Mouse (Mus musculus) heart, embryonic 15.5 days (tissue): ENCODE results near the gene Ankub1. TPM values are rescaled to one million over a fixed set of nuclear protein-coding genes. Genes with fewer than 3 reads are reported as not detected.

ENCODE experiments used
- ATAC-seq: fragments of 200-750 bp; cut with Nextera tagmentation; replicated peaks from 2 replicates; pipeline ENCODE4 v1.8.0; 2017; ENCODE audit warnings: low read depth, moderate TSS enrichment; ENCODE audit not compliant: insufficient number of reproducible peaks, insufficient read depth, low FRiP score
- H3K27ac ChIP-seq: fragments of 300-500 bp; sonication (generic); 2 replicates; pipeline ENCODE4 v1.5.1; 2015; ENCODE audit warnings: mild to moderate bottlenecking, inconsistent platforms
- H3K27me3 ChIP-seq: fragments of 300-500 bp; sonication (generic); 2 replicates; pipeline ENCODE4 v1.6.1; 2015; ENCODE audit warnings: inconsistent platforms
- H3K36me3 ChIP-seq: fragments of 300-500 bp; sonication (generic); 2 replicates; pipeline ENCODE4 v1.6.1; 2015; ENCODE audit warnings: mild to moderate bottlenecking, inconsistent platforms
- H3K4me1 ChIP-seq: fragments of 300-500 bp; sonication (generic); replicated peaks from 2 replicates; pipeline ENCODE4 v1.6.1; 2015; ENCODE audit warnings: inconsistent platforms
- H3K4me2 ChIP-seq: fragments of 300-500 bp; sonication (generic); 2 replicates; pipeline ENCODE4 v1.6.1; 2015; ENCODE audit warnings: inconsistent platforms, mild to moderate bottlenecking, moderate library complexity
- H3K4me3 ChIP-seq: fragments of 300-500 bp; sonication (generic); 2 replicates; pipeline ENCODE4 v1.5.1; 2015; ENCODE audit warnings: mild to moderate bottlenecking, inconsistent platforms
- H3K9ac ChIP-seq: fragments of 300-500 bp; sonication (generic); 2 replicates; pipeline ENCODE4 v1.6.1; 2015; ENCODE audit warnings: mild to moderate bottlenecking, inconsistent platforms
- H3K9me3 ChIP-seq: fragments of 300-500 bp; sonication (generic); replicated peaks from 2 replicates; pipeline ENCODE4 v1.6.1; 2016; ENCODE audit warnings: inconsistent platforms
- WGBS: fragments of 180-500 bp; shearing (Covaris S2); methylation state at CpG from one replicate; pipeline ENCODE4 v1.1.7; 2015; ENCODE audit warnings: mixed read lengths; 5-methylcytosine and 5-hydroxymethylcytosine counted together
- polyA plus RNA-seq: library from polyadenylated mRNA; unstranded; fragments of >200 nt; fragmentation: Nextera tagmentation; extraction: Ambion mirVana; gene quantifications from 2 replicates; pipeline ENCODE4 v1.2.1, GENCODE M21; 2015

Gene Ankub1
- not detected in 2 replicates for polyA plus RNA-seq

- WGBS, result 51% methylated on average over 2 of the region's 2 CpGs
- no peaks in the 10 kb centered on the region for H3K36me3 ChIP-seq
- H3K27me3 ChIP-seq, result no peaks in the 10 kb centered on the region
- H3K9ac ChIP-seq, result no peak within 1 kb of the TSS
- no peak within 1 kb of the TSS for H3K4me2 ChIP-seq
- H3K27ac ChIP-seq, result no peak within 1 kb of the TSS
- no peak within 1 kb of the TSS for H3K4me3 ChIP-seq
- no peaks in the 10 kb centered on the region for H3K9me3 ChIP-seq
- no peaks in the 10 kb centered on the region for H3K4me1 ChIP-seq
- ATAC-seq, result no peak
These were observed at the start of gene Ankub1 for GRCm38 (mm10) chr3:57692719-57693118. Gene Ankub1, minus strand, starts transcription at chr3:57692799.

GRCm38 (mm10) chr3:57739830-57740229 lies 47.2 kb upstream of the Ankub1 start:
- Histone ChIP-seq H3K4me1 (peaks cover 7% of the 10 kb centered on the region), H3K36me3 (no peaks in the 10 kb centered on the region), H3K4me2 (no peak overlapping the region), H3K9me3 (no peaks in the 10 kb centered on the region), H3K27ac (no peak overlapping the region), H3K4me3 (no peak overlapping the region), H3K27me3 (no peaks in the 10 kb centered on the region), H3K9ac (no peak overlapping the region)
- WGBS, result 92% methylated on average over 1 of the region's 1 CpGs
- no peak for ATAC-seq

GRCm38 (mm10) chr3:57736419-57737095 lies 44.0 kb upstream of the Ankub1 start:
- Histone ChIP-seq H3K9me3 (no peaks in the 10 kb centered on the region), H3K27ac (peak overlapping the region; percentile 96), H3K4me2 (peak overlapping the region; percentile 84), H3K4me3 (peak overlapping the region; percentile 79), H3K4me1 (peaks cover 7% of the 10 kb centered on the region), H3K9ac (peak overlapping the region; percentile 75), H3K27me3 (no peaks in the 10 kb centered on the region), H3K36me3 (no peaks in the 10 kb centered on the region)
- under 1% methylated on average over 13 of the region's 13 CpGs for WGBS
- no peak for ATAC-seq

GRCm38 (mm10) chr3:57735511-57736370 lies 43.1 kb upstream of the Ankub1 start, which contains the start of gene Rnf13:
Gene Rnf13, plus strand, starts transcription at chr3:57736062.
- Histone ChIP-seq H3K9ac (peak within 1 kb of the TSS; percentile 75), H3K27me3 (no peaks in the 10 kb centered on the region), H3K4me3 (peak within 1 kb of the TSS; percentile 79), H3K36me3 (no peaks in the 10 kb centered on the region), H3K9me3 (no peaks in the 10 kb centered on the region), H3K4me2 (peak within 1 kb of the TSS; percentile 84), H3K4me1 (peaks cover 7% of the 10 kb centered on the region), H3K27ac (peak within 1 kb of the TSS; percentile 96)
- under 1% methylated on average over 59 of the region's 59 CpGs for WGBS
- ATAC-seq, result peak; percentile 97

GRCm38 (mm10) chr3:57732206-57732915 lies 39.8 kb upstream of the Ankub1 start:
- H3K36me3 ChIP-seq, result no peaks in the 10 kb centered on the region
- H3K27ac ChIP-seq, result no peak overlapping the region
- 80% methylated on average over 5 of the region's 5 CpGs for WGBS
- H3K4me3 ChIP-seq, result no peak overlapping the region
- H3K9ac ChIP-seq, result no peak overlapping the region
- H3K27me3 ChIP-seq, result no peaks in the 10 kb centered on the region
- H3K4me2 ChIP-seq, result no peak overlapping the region
- peaks cover 3% of the 10 kb centered on the region for H3K4me1 ChIP-seq
- no peaks in the 10 kb centered on the region for H3K9me3 ChIP-seq
- no peak for ATAC-seq

- Histone ChIP-seq H3K27me3 (no peaks in the 10 kb centered on the region), H3K27ac (no peak overlapping the region), H3K9ac (no peak overlapping the region), H3K9me3 (no peaks in the 10 kb centered on the region), H3K4me2 (no peak overlapping the region), H3K4me3 (no peak overlapping the region), H3K36me3 (no peaks in the 10 kb centered on the region), H3K4me1 (no peaks in the 10 kb centered on the region)
- WGBS, result 88% methylated on average over 6 of the region's 6 CpGs
- no peak for ATAC-seq
These were observed 21.6 kb upstream of the Ankub1 start for GRCm38 (mm10) chr3:57714151-57714550.

- no peak for ATAC-seq
- WGBS, result 89% methylated on average over 9 of the region's 9 CpGs
- Histone ChIP-seq H3K9me3 (no peaks in the 10 kb centered on the region), H3K4me1 (no peaks in the 10 kb centered on the region), H3K9ac (no peak overlapping the region), H3K27ac (no peak overlapping the region), H3K36me3 (no peaks in the 10 kb centered on the region), H3K4me3 (no peak overlapping the region), H3K27me3 (no peaks in the 10 kb centered on the region), H3K4me2 (no peak overlapping the region)
These were observed 4.2 kb upstream of the Ankub1 start for GRCm38 (mm10) chr3:57696779-57697178.

GRCm38 (mm10) chr3:57696249-57696648 lies 3.6 kb upstream of the Ankub1 start:
- H3K4me3 ChIP-seq, result no peak overlapping the region
- no peak for ATAC-seq
- no peak overlapping the region for H3K4me2 ChIP-seq
- H3K9ac ChIP-seq, result no peak overlapping the region
- 84% methylated on average over 4 of the region's 4 CpGs for WGBS
- no peaks in the 10 kb centered on the region for H3K27me3 ChIP-seq
- no peaks in the 10 kb centered on the region for H3K9me3 ChIP-seq
- H3K4me1 ChIP-seq, result no peaks in the 10 kb centered on the region
- H3K36me3 ChIP-seq, result no peaks in the 10 kb centered on the region
- H3K27ac ChIP-seq, result no peak overlapping the region

- H3K27ac ChIP-seq, result no peak overlapping the region
- ATAC-seq, result no peak
- H3K27me3 ChIP-seq, result no peaks in the 10 kb centered on the region
- H3K4me2 ChIP-seq, result no peak overlapping the region
- H3K36me3 ChIP-seq, result no peaks in the 10 kb centered on the region
- 74% methylated on average over 4 of the region's 4 CpGs for WGBS
- no peaks in the 10 kb centered on the region for H3K9me3 ChIP-seq
- H3K4me3 ChIP-seq, result no peak overlapping the region
- H3K4me1 ChIP-seq, result no peaks in the 10 kb centered on the region
- no peak overlapping the region for H3K9ac ChIP-seq
These were observed 827 bp downstream of the Ankub1 start for GRCm38 (mm10) chr3:57691772-57692171.

- Histone ChIP-seq H3K36me3 (no peaks in the 10 kb centered on the region), H3K27me3 (no peaks in the 10 kb centered on the region), H3K4me1 (no peaks in the 10 kb centered on the region), H3K9me3 (no peaks in the 10 kb centered on the region), H3K4me3 (no peak overlapping the region), H3K4me2 (no peak overlapping the region), H3K9ac (no peak overlapping the region), H3K27ac (no peak overlapping the region)
- no peak for ATAC-seq
These were observed 14.8 kb downstream of the Ankub1 start for GRCm38 (mm10) chr3:57677786-57678185.

- Histone ChIP-seq H3K27ac (no peak overlapping the region), H3K4me3 (no peak overlapping the region), H3K4me1 (no peaks in the 10 kb centered on the region), H3K4me2 (no peak overlapping the region), H3K27me3 (no peaks in the 10 kb centered on the region), H3K9ac (no peak overlapping the region), H3K9me3 (no peaks in the 10 kb centered on the region), H3K36me3 (no peaks in the 10 kb centered on the region)
- 84% methylated on average over 2 of the region's 2 CpGs for WGBS
- ATAC-seq, result no peak
These were observed 18.5 kb downstream of the Ankub1 start for GRCm38 (mm10) chr3:57674075-57674474.
